Mouse (Mus musculus) testis, adult 2 months (tissue): ENCODE data around the gene Amigo1. TPM values are rescaled to one million over a fixed set of nuclear protein-coding genes. Genes with fewer than 3 reads are reported as not detected.

Source experiments
- H3K27ac ChIP-seq: fragments of 200-500 bp; 2 replicates; pipeline ENCODE4 v1.5.1; 2012; ENCODE audit warnings: low read depth, low read length; ENCODE audit not compliant: control insufficient read depth, insufficient read depth
- H3K27me3 ChIP-seq: fragments of 200-500 bp; 2 replicates; pipeline ENCODE4 v1.6.1; 2012; ENCODE audit warnings: mild to moderate bottlenecking, low read length, moderate library complexity; ENCODE audit not compliant: control insufficient read depth, insufficient read depth
- H3K36me3 ChIP-seq: fragments of 200-500 bp; 2 replicates; pipeline ENCODE4 v1.6.1; 2012; ENCODE audit warnings: mild to moderate bottlenecking, low read length; ENCODE audit not compliant: control insufficient read depth, insufficient read depth
- H3K4me1 ChIP-seq: fragments of 200-500 bp; 2 replicates; pipeline ENCODE4 v1.6.1; 2012; ENCODE audit warnings: low read length; ENCODE audit not compliant: control insufficient read depth, insufficient read depth
- H3K4me3 ChIP-seq: fragments of 200-500 bp; 2 replicates; pipeline ENCODE4 v1.5.1; 2012; ENCODE audit warnings: low read depth, mild to moderate bottlenecking, low read length, moderate library complexity, mixed read lengths; ENCODE audit not compliant: control insufficient read depth
- CTCF ChIP-seq: fragments of 200-500 bp; IDR thresholded peaks from 2 replicates; pipeline ENCODE4 v1.5.1; 2012; ENCODE audit warnings: low read depth, mild to moderate bottlenecking, inconsistent platforms, low read length, moderate library complexity; ENCODE audit not compliant: control insufficient read depth, insufficient read depth, insufficient replicate concordance
- POLR2A ChIP-seq: fragments of 200-500 bp; IDR thresholded peaks from 2 replicates; pipeline ENCODE4 v1.6.1; 2012; ENCODE audit warnings: low read depth, mild to moderate bottlenecking, inconsistent platforms, low read length, moderate library complexity; ENCODE audit not compliant: control insufficient read depth
- polyA plus RNA-seq: library from polyadenylated mRNA; depleted of rRNA; stranded (reverse); fragments of >200 nt; gene quantifications from 2 replicates; pipeline ENCODE4 v1.2.3, GENCODE M21; 2012

Gene Amigo1
- polyA plus RNA-seq, 1 experiment: 1.1 TPM

- H3K27ac ChIP-seq: no peak overlapping the region
- TF ChIP-seq POLR2A (no peak), CTCF (no peak)
- H3K4me3 ChIP-seq: peak overlapping the region; percentile 80
- no peaks in the 10 kb centered on the region for H3K36me3 ChIP-seq
- peaks cover 7% of the 10 kb centered on the region for H3K4me1 ChIP-seq
- H3K27me3 ChIP-seq: no peaks in the 10 kb centered on the region
Observed at GRCm38 (mm10) chr3:108185460-108186097, 556 bp upstream of the Amigo1 start.

- no peaks in the 10 kb centered on the region for H3K36me3 ChIP-seq
- H3K4me3 ChIP-seq: no peak overlapping the region
- no peak for TF ChIP-seq CTCF
- TF ChIP-seq POLR2A: no peak
- no peaks in the 10 kb centered on the region for H3K27me3 ChIP-seq
- peaks cover 7% of the 10 kb centered on the region for H3K4me1 ChIP-seq
- no peak overlapping the region for H3K27ac ChIP-seq
Observed at GRCm38 (mm10) chr3:108187111-108187795, 1.1 kb downstream of the Amigo1 start.

- TF ChIP-seq POLR2A (no peak), CTCF (no peak)
- Histone ChIP-seq H3K27ac (no peak overlapping the region), H3K27me3 (no peaks in the 10 kb centered on the region), H3K36me3 (no peaks in the 10 kb centered on the region), H3K4me1 (peaks cover 7% of the 10 kb centered on the region), H3K4me3 (no peak overlapping the region)
Observed at GRCm38 (mm10) chr3:108188716-108189490, 2.8 kb downstream of the Amigo1 start.

- Histone ChIP-seq H3K4me1 (peaks cover 7% of the 10 kb centered on the region), H3K27ac (no peak overlapping the region), H3K36me3 (no peaks in the 10 kb centered on the region), H3K4me3 (no peak overlapping the region), H3K27me3 (no peaks in the 10 kb centered on the region)
- TF ChIP-seq POLR2A (no peak), CTCF (no peak)
Observed at GRCm38 (mm10) chr3:108189897-108190296, 3.8 kb downstream of the Amigo1 start.

GRCm38 (mm10) chr3:108193686-108194085 is 7.6 kb downstream of the Amigo1 start:
- no peak overlapping the region for H3K4me3 ChIP-seq
- H3K36me3 ChIP-seq: no peaks in the 10 kb centered on the region
- no peak for TF ChIP-seq POLR2A
- no peak for TF ChIP-seq CTCF
- H3K4me1 ChIP-seq: peaks cover 7% of the 10 kb centered on the region; the same call in 1 of the 2 replicates
- H3K27me3 ChIP-seq: no peaks in the 10 kb centered on the region
- no peak overlapping the region for H3K27ac ChIP-seq

- H3K4me1 ChIP-seq: peaks cover 8% of the 10 kb centered on the region; the same call in 1 of the 2 replicates
- no peak for TF ChIP-seq POLR2A
- TF ChIP-seq CTCF: no peak
- no peak overlapping the region for H3K4me3 ChIP-seq
- H3K36me3 ChIP-seq: no peaks in the 10 kb centered on the region
- H3K27me3 ChIP-seq: no peaks in the 10 kb centered on the region
- no peak overlapping the region for H3K27ac ChIP-seq
Observed at GRCm38 (mm10) chr3:108195287-108195686, 9.2 kb downstream of the Amigo1 start.

- no peaks in the 10 kb centered on the region for H3K27me3 ChIP-seq
- TF ChIP-seq POLR2A: no peak
- TF ChIP-seq CTCF: no peak
- H3K4me1 ChIP-seq: peaks cover 12% of the 10 kb centered on the region
- H3K36me3 ChIP-seq: no peaks in the 10 kb centered on the region
- no peak overlapping the region for H3K4me3 ChIP-seq
- H3K27ac ChIP-seq: no peak overlapping the region
Observed at GRCm38 (mm10) chr3:108195941-108196590, 9.9 kb downstream of the Amigo1 start.
